Mouse (Mus musculus): ENCODE data around the gene BC037034. TPM values are rescaled to one million over a fixed set of nuclear protein-coding genes. Genes with fewer than 3 reads are reported as not detected.

Gene BC037034
- 4.8 and 5.2 TPM in 2 replicates for polyA plus RNA-seq (2014; fragmentation: Nextera tagmentation; extraction: Ambion mirVana)

DNA sequence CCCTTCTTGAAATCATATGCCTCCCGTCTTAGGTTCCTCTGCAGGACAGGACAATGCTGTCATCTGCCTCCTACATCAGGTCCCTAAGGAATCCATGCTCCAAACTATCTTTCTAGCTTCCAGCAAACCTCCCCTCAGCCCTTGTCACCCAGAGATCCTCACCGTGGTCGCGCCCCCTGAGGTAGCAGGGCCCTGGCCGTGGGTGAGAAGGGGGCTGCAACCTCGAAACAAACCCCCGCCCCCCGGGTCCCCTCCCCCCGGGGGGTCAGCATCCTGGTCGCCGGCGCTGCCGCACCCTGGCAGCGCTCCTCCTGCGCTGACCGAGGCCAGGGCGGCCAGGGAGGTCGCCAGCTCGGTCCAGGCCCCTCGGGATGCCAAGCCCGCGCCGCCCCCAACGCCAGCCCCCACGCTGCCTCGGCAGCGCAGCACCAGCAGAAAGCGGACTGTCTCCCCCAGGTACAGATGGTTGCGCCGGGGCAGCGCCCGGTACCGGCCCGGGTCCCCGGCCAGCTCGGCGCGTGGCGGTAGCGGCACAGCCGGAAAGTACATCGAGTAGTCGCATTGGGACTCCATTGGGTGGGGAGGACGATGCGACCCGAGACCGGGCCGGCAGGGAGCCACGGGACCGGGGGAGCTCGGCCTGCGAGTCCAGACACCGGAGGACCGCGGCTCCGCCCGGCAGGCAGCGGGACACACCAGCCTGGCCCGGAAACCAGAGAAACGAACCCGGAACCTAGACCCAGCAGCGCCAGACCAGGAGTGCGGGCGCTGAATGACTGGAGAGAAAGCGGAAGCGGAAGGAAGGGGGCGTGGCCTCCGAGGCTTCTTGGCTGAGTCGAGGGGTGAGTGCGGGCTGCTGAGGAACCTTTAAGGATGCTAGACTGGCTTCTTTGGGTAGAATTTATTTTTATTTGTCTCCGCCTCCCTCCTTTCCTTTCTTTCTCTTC is at the start of gene BC037034:
Gene BC037034, minus strand, starts transcription at position 774 of the 947 bp plus-strand sequence.
- peak within 1 kb of the TSS; percentile 94 for H3K4me2 ChIP-seq (ENCODE audit: low read depth, severe bottlenecking)
- H3K4me1 ChIP-seq (ENCODE audit: control insufficient read depth, insufficient read depth, low read length): peaks cover 13% of the 10 kb centered on the region; the same call in 1 of the 2 replicates
- ATAC-seq (ENCODE audit: insufficient number of reproducible peaks, low FRiP score, low TSS enrichment, low read depth): peak; percentile 83
- peak within 1 kb of the TSS; percentile 87 for H3K4me3 ChIP-seq (ENCODE audit: low read depth, low read length)
- WGBS: under 1% methylated on average over 71 of the region's 71 CpGs
- H3K36me3 ChIP-seq (ENCODE audit: control insufficient read depth, insufficient read depth, low read length): peaks cover 20% of the 10 kb centered on the region
- H3K27ac ChIP-seq (replicated peaks; ENCODE audit: low read depth, low read length): no peak within 1 kb of the TSS
- H3K9ac ChIP-seq (ENCODE audit: low read length): peak within 1 kb of the TSS; percentile 85
- no peaks in the 10 kb centered on the region for H3K27me3 ChIP-seq (ENCODE audit: control insufficient read depth, insufficient read depth, low read length)
- peak; percentile 91 for DNase-seq (ENCODE audit: low spot score)
- no peaks in the 10 kb centered on the region for H3K9me3 ChIP-seq (ENCODE audit: control insufficient read depth, low read length)

GRCm38 (mm10) chr5:138312795-138313194 is 49.0 kb upstream of the BC037034 start:
- Histone ChIP-seq H3K27me3 (ENCODE audit: control insufficient read depth, insufficient read depth, low read length) (no peaks in the 10 kb centered on the region), H3K4me1 (ENCODE audit: control insufficient read depth, insufficient read depth, low read length) (no peaks in the 10 kb centered on the region), H3K9me3 (ENCODE audit: control insufficient read depth, low read length) (no peaks in the 10 kb centered on the region), H3K9ac (ENCODE audit: low read length) (no peak overlapping the region), H3K36me3 (ENCODE audit: control insufficient read depth, insufficient read depth, low read length) (no peaks in the 10 kb centered on the region), H3K27ac (replicated peaks; ENCODE audit: low read depth, low read length) (no peak overlapping the region), H3K4me2 (ENCODE audit: low read depth, severe bottlenecking) (no peak overlapping the region), H3K4me3 (ENCODE audit: low read depth, low read length) (no peak overlapping the region)
- DNase-seq (ENCODE audit: low spot score) (no peak), ATAC-seq (ENCODE audit: insufficient number of reproducible peaks, low FRiP score, low TSS enrichment, low read depth) (no peak)
- 89% methylated on average over 3 of the region's 3 CpGs for WGBS

DNA sequence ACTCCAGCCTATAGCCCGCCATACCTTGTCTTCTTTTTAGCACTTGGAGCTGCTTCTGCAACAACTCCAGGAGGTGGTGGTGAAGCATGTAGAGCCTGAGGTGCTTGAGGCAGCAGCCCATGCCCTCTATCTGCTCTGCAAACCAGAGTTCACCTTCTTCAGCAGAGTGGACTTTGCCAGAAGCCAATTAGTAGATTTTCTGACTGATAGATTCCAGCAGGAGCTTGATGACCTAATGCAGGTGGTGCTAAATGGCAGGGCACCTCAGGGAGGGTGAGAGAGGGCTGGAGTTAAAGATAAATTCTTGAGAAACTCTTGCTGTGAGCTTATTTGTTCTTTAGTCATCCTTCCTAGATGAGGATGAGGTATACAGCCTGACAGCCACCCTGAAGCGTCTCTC is 35.8 kb upstream of the BC037034 start:
- Histone ChIP-seq H3K9ac (ENCODE audit: low read length) (no peak overlapping the region), H3K4me1 (ENCODE audit: control insufficient read depth, insufficient read depth, low read length) (no peaks in the 10 kb centered on the region), H3K4me3 (ENCODE audit: low read depth, low read length) (no peak overlapping the region), H3K36me3 (ENCODE audit: control insufficient read depth, insufficient read depth, low read length) (no peaks in the 10 kb centered on the region), H3K9me3 (ENCODE audit: control insufficient read depth, low read length) (no peaks in the 10 kb centered on the region), H3K27me3 (ENCODE audit: control insufficient read depth, insufficient read depth, low read length) (no peaks in the 10 kb centered on the region), H3K27ac (replicated peaks; ENCODE audit: low read depth, low read length) (no peak overlapping the region), H3K4me2 (ENCODE audit: low read depth, severe bottlenecking) (no peak overlapping the region)
- no peak for ATAC-seq (ENCODE audit: insufficient number of reproducible peaks, low FRiP score, low TSS enrichment, low read depth)
- no peak for DNase-seq (ENCODE audit: low spot score)
- 73% methylated on average over 2 of the region's 2 CpGs for WGBS

DNA sequence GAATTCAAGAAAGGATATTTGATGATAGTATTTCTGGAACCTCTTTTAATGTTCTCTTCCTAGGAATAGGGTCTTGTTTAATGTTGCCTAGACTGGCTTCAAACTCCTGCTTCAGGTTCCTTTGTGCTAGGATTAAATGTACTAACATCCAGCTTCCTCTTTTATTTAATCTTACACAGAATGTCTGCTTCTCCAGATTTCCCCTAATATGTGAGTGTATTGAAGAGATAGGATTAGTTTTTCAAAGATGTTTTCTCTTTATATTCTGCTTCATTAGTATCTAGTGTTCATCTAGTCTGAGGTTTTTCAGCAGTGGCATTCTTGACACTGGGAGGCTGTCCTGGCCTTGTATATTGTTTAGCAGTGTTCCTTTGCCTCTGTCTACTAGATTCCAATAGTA is 30.3 kb upstream of the BC037034 start:
- H3K4me3 ChIP-seq (ENCODE audit: low read depth, low read length): no peak overlapping the region
- H3K36me3 ChIP-seq (ENCODE audit: control insufficient read depth, insufficient read depth, low read length): no peaks in the 10 kb centered on the region
- no peak overlapping the region for H3K9ac ChIP-seq (ENCODE audit: low read length)
- H3K27ac ChIP-seq (replicated peaks; ENCODE audit: low read depth, low read length): no peak overlapping the region
- no peaks in the 10 kb centered on the region for H3K4me1 ChIP-seq (ENCODE audit: control insufficient read depth, insufficient read depth, low read length)
- DNase-seq (ENCODE audit: low spot score): no peak
- H3K9me3 ChIP-seq (ENCODE audit: control insufficient read depth, low read length): no peaks in the 10 kb centered on the region
- no peaks in the 10 kb centered on the region for H3K27me3 ChIP-seq (ENCODE audit: control insufficient read depth, insufficient read depth, low read length)
- no peak for ATAC-seq (ENCODE audit: insufficient number of reproducible peaks, low FRiP score, low TSS enrichment, low read depth)
- no peak overlapping the region for H3K4me2 ChIP-seq (ENCODE audit: low read depth, severe bottlenecking)

DNA sequence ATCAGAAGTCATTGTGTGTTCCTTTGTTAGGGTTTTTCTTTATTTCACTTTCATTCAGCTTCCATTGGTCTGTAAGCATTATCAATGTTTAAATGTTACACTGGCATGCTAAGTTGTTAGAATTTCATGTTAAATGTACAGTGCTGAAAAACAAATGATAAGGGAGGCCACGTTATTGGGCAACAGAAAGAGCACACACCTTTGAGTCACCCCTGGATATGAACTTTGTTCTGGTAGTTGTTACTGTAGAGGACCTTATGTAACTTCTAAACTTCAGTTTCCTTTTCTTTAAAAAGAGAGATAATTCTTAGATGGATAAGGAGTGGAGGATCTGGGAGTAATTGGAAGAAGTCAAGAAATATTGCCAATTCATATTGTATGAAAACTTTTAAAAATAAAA is 27.8 kb upstream of the BC037034 start:
- H3K4me2 ChIP-seq (ENCODE audit: low read depth, severe bottlenecking): no peak overlapping the region
- no peak overlapping the region for H3K9ac ChIP-seq (ENCODE audit: low read length)
- WGBS: 90% methylated on average over 1 of the region's 1 CpGs
- ATAC-seq (ENCODE audit: insufficient number of reproducible peaks, low FRiP score, low TSS enrichment, low read depth) (no peak), DNase-seq (ENCODE audit: low spot score) (no peak)
- no peak overlapping the region for H3K27ac ChIP-seq (replicated peaks; ENCODE audit: low read depth, low read length)
- no peaks in the 10 kb centered on the region for H3K4me1 ChIP-seq (ENCODE audit: control insufficient read depth, insufficient read depth, low read length)
- no peak overlapping the region for H3K4me3 ChIP-seq (ENCODE audit: low read depth, low read length)
- H3K27me3 ChIP-seq (ENCODE audit: control insufficient read depth, insufficient read depth, low read length): no peaks in the 10 kb centered on the region
- no peaks in the 10 kb centered on the region for H3K36me3 ChIP-seq (ENCODE audit: control insufficient read depth, insufficient read depth, low read length)
- no peaks in the 10 kb centered on the region for H3K9me3 ChIP-seq (ENCODE audit: control insufficient read depth, low read length)

DNA sequence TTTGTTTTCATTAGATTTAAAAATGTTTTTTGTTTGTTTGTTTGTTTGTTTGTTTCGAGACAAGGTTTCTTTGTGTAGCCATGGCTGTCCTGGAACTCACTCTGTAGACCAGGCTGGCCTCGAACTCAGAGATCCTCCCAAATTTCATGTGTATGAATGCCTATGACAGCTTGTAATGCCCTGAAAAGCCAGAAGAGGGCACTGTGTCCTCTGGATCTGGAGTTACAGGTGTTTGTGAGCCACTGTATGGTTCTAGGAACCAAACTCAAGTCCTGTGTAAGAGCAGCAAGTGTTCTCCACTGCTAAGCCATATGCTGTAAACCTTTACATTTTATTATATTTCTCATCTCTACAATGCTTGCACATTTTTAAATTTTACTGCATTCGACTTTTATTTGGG is 24.0 kb upstream of the BC037034 start:
- H3K36me3 ChIP-seq (ENCODE audit: control insufficient read depth, insufficient read depth, low read length): no peaks in the 10 kb centered on the region
- H3K9ac ChIP-seq (ENCODE audit: low read length): no peak overlapping the region
- no peak overlapping the region for H3K27ac ChIP-seq (replicated peaks; ENCODE audit: low read depth, low read length)
- no peak overlapping the region for H3K4me2 ChIP-seq (ENCODE audit: low read depth, severe bottlenecking)
- H3K4me1 ChIP-seq (ENCODE audit: control insufficient read depth, insufficient read depth, low read length): no peaks in the 10 kb centered on the region
- WGBS: 76% methylated on average over 3 of the region's 3 CpGs
- no peaks in the 10 kb centered on the region for H3K9me3 ChIP-seq (ENCODE audit: control insufficient read depth, low read length)
- H3K4me3 ChIP-seq (ENCODE audit: low read depth, low read length): no peak overlapping the region
- DNase-seq (ENCODE audit: low spot score): no peak
- H3K27me3 ChIP-seq (ENCODE audit: control insufficient read depth, insufficient read depth, low read length): no peaks in the 10 kb centered on the region
- ATAC-seq (ENCODE audit: insufficient number of reproducible peaks, low FRiP score, low TSS enrichment, low read depth): no peak

GRCm38 (mm10) chr5:138283540-138283939 is 19.7 kb upstream of the BC037034 start:
- H3K9me3 ChIP-seq (ENCODE audit: control insufficient read depth, low read length): no peaks in the 10 kb centered on the region
- ATAC-seq (ENCODE audit: insufficient number of reproducible peaks, low FRiP score, low TSS enrichment, low read depth): no peak
- WGBS: 49% methylated on average over 1 of the region's 1 CpGs
- H3K36me3 ChIP-seq (ENCODE audit: control insufficient read depth, insufficient read depth, low read length): no peaks in the 10 kb centered on the region
- H3K27ac ChIP-seq (replicated peaks; ENCODE audit: low read depth, low read length): no peak overlapping the region
- H3K4me3 ChIP-seq (ENCODE audit: low read depth, low read length): no peak overlapping the region
- peaks cover 6% of the 10 kb centered on the region for H3K4me1 ChIP-seq (ENCODE audit: control insufficient read depth, insufficient read depth, low read length)
- H3K4me2 ChIP-seq (ENCODE audit: low read depth, severe bottlenecking): no peak overlapping the region
- no peaks in the 10 kb centered on the region for H3K27me3 ChIP-seq (ENCODE audit: control insufficient read depth, insufficient read depth, low read length)
- no peak for DNase-seq (ENCODE audit: low spot score)
- no peak overlapping the region for H3K9ac ChIP-seq (ENCODE audit: low read length)

DNA sequence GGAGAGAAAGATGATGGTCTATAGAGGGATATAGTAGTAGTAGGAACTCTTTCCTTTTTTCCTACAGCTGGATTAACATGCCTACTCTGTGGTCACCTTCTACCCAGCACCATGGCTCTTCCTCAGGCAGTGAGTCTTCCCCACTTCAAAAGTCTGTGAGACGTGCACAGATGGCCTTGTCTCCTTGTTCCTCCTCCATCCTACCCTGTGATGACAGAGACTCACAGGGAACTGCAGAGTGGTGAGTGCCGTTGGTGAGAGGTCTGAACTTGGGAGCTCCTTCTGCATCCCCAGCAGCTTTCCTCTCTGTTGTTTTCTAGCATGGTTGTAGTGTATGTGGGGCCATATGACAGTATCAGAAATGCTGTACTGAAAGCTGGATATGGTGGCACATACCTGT is 18.0 kb upstream of the BC037034 start:
- H3K4me1 ChIP-seq (ENCODE audit: control insufficient read depth, insufficient read depth, low read length): peaks cover 12% of the 10 kb centered on the region
- 84% methylated on average over 2 of the region's 2 CpGs for WGBS
- ATAC-seq (ENCODE audit: insufficient number of reproducible peaks, low FRiP score, low TSS enrichment, low read depth) (no peak), DNase-seq (ENCODE audit: low spot score) (no peak)
- H3K27me3 ChIP-seq (ENCODE audit: control insufficient read depth, insufficient read depth, low read length): no peaks in the 10 kb centered on the region
- peaks cover 2% of the 10 kb centered on the region; the same call in 1 of the 2 replicates for H3K36me3 ChIP-seq (ENCODE audit: control insufficient read depth, insufficient read depth, low read length)
- H3K9me3 ChIP-seq (ENCODE audit: control insufficient read depth, low read length): no peaks in the 10 kb centered on the region
- H3K27ac ChIP-seq (replicated peaks; ENCODE audit: low read depth, low read length): no peak overlapping the region
- no peak overlapping the region for H3K4me2 ChIP-seq (ENCODE audit: low read depth, severe bottlenecking)
- no peak overlapping the region for H3K4me3 ChIP-seq (ENCODE audit: low read depth, low read length)
- H3K9ac ChIP-seq (ENCODE audit: low read length): no peak overlapping the region
